Mouse (Mus musculus) ES-E14 (cell line): ENCODE measurements at regions not wholly inside any gene's neighbourhood (a gene's known extent, or its start where the extent isn't known, plus 50 kb on each side); places are given as distances from the start of the nearest gene placed in this dataset.

Source experiments
- CHD2 ChIP-seq: IDR thresholded peaks from 2 replicates; pipeline ENCODE4 v1.6.1; 2014; ENCODE audit warnings: mild to moderate bottlenecking, low read depth, low read length, inconsistent platforms
- MAFK ChIP-seq: IDR thresholded peaks from 2 replicates; pipeline ENCODE4 v1.6.1; 2014; ENCODE audit warnings: mild to moderate bottlenecking, low read depth, low read length, inconsistent platforms; ENCODE audit not compliant: insufficient read depth
- ZC3H11A ChIP-seq: IDR thresholded peaks from 2 replicates; pipeline ENCODE4 v1.6.1; 2012; ENCODE audit warnings: low read depth, mild to moderate bottlenecking, inconsistent platforms, low read length, borderline replicate concordance
- ZNF384 ChIP-seq: IDR thresholded peaks from 2 replicates; pipeline ENCODE4 v1.6.1; 2012; ENCODE audit warnings: low read depth, low read length, inconsistent platforms

DNA sequence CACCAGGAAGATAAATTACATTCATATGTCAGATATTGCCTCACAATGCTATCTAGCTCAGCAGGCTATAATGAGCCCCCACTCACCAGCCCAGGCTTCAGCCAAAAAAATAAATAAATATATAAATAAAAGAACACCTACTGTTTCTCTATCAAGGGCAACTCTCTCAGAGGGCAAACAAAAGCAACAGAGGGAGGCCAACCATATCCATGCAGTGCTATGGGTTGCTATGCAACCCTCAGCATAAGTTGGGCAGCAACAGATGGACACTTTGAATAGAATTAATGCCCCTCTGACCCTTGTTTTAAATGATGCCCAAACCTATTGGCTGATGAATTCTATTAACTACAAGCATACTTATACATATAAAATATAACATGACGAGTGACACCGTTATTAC, 242.2 kb upstream of the Ednrb start:
- TF ChIP-seq CHD2 (no peak), ZC3H11A (no peak), MAFK (no peak), ZNF384 (no peak)
